Mouse (Mus musculus): ENCODE data around the gene Htra2.

- no peak for TF ChIP-seq CTCF (IDR thresholded peaks at IDR 0.05; ENCODE audit: low read depth)
- TF ChIP-seq EP300 (IDR thresholded peaks at IDR 0.05; ENCODE audit: low read depth), result no peak
Measured at GRCm38 (mm10) chr6:83005444-83006011, 49.5 kb downstream of the Htra2 start.
